Mouse (Mus musculus) forelimb bud, embryonic 11.5 days (tissue): ENCODE results near the gene Ogfod2.
A peak's percentile ranks its signal among the peaks of the same experiment; 100 is the strongest.

Source experiments
- DNase-seq: peaks from one replicate; pipeline ENCODE4 v3.0.0-alpha.2; 2012; ENCODE audit warnings: low read depth, low spot score

Ogfod2 gene

DNA sequence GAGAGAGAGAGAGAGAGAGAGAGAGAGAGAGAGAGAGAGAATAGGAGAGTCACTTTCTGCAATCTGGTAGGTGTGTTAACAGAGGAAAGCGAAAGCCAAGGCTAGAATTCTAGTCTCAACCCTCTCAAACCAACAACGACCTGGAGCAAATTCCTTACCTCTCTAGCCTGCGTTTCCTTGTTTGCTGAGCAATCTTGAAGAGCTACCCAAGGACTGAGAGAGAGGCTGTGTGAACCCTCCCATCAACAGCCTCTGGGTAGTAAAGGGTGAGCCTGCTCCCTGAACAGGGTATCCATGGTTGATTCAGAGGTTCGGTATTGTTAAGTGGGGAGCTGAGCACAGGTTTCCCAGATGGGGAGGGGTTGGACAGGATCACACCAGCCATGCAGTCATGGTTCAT lies 40.6 kb downstream of the Ogfod2 start:
- no peak for DNase-seq

DNA sequence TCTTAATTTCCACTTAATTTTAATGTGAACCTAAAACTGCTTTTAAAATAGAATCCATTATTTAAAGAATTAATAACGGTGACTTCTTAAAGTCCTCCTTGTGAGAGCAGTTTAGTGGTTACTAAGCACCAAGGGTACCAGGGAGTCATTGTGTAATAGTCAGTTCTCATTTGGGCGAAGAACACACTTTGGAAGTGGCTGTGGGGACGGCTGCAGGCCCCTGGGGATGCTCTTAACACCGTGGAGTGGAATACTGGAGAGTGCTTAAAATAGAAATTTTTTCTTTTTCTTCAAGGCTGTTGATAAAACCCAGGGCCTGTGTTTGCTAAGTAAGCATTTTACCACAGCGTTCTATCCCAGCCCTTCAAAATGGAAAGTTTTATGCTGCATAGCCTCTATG lies 43.8 kb downstream of the Ogfod2 start:
- no peak for DNase-seq

GRCm38 (mm10) chr5:124158305-124158704 lies 46.2 kb downstream of the Ogfod2 start:
- DNase-seq = no peak

GRCm38 (mm10) chr5:124159453-124159852 lies 47.4 kb downstream of the Ogfod2 start:
- DNase-seq = no peak

DNA sequence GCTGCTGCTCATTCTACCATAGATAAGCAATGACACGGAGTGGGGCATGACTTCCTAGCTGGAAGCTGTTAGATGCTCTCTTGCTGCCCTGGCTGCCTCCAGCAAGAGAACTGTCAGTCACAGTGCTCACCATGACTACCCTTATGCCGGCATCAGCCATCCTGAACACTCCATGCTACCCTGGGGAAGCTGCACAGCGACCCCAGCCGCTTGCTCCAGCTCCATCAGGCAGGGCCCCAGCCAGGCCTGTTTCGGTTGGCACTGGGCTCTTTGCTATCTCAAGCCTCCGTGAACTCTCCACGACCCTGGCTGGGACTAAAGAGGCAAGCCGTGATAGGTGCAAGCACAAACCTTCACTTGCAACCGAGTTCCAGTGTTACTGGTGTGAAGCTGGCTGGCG lies 49.7 kb downstream of the Ogfod2 start:
- no peak for DNase-seq

GRCm38 (mm10) chr5:124162577-124162976 lies 50.5 kb downstream of the Ogfod2 start:
- DNase-seq = peak; percentile 65

DNA sequence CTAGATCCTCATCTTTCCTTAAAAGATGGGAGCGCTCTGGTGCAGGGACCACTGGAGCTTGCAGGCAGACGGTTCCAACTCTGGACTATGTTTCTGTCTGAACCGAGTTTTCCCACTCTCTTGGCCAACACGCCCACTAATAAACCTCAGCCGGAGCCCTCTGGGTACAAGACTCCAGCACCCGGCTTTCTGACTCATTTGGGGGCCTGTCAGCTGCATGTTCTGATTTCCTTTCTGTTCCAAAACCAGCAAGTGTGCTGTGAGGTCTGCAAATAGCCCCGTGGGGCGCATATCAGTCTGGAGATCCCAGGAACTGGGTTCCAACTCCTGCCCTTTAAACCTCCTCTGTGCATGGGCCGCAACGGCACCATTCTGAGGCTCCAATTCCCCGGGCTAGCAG lies 51.3 kb downstream of the Ogfod2 start:
- no peak for DNase-seq
